Mouse (Mus musculus): ENCODE measurements around the gene Dock3.

- no peak for TF ChIP-seq CTCF (conservative IDR thresholded peaks at IDR 0.05; ENCODE audit: low read length)
- no peak for TF ChIP-seq POU5F1 (IDR thresholded peaks at IDR 0.05; ENCODE audit: borderline replicate concordance, low read length)
- TF ChIP-seq NANOG (IDR thresholded peaks at IDR 0.05; ENCODE audit: borderline replicate concordance, low read length): no peak
Observed at GRCm38 (mm10) chr9:107249154-107249553, 17.4 kb upstream of the Dock3 start.

Data from E14TG2a.4 (cell line).